Mouse (Mus musculus): ENCODE results near the gene Fmnl2. TPM values are rescaled to one million over a fixed set of nuclear protein-coding genes. Genes with fewer than 3 reads are reported as not detected.

Fmnl2 gene
- polyA plus RNA-seq, 1 experiment from 2014 or later = 3.0 TPM

- Histone ChIP-seq H3K4me2 (replicated peaks; ENCODE audit: low read depth) (no peak overlapping the region), H3K9ac (ENCODE audit: low read length) (no peak overlapping the region), H3K4me1 (replicated peaks; ENCODE audit: control insufficient read depth, insufficient read depth) (no peaks in the 10 kb centered on the region), H3K9me3 (ENCODE audit: control insufficient read depth, low read length) (no peaks in the 10 kb centered on the region), H3K4me3 (ENCODE audit: low read depth, low read length) (no peak overlapping the region), H3K27me3 (ENCODE audit: control insufficient read depth, insufficient read depth, low read length) (no peaks in the 10 kb centered on the region), H3K27ac (replicated peaks) (no peak overlapping the region), H3K36me3 (ENCODE audit: control insufficient read depth, insufficient read depth, low read length) (no peaks in the 10 kb centered on the region)
- DNase-seq (ENCODE audit: low spot score) (no peak), ATAC-seq (ENCODE audit: low FRiP score, low TSS enrichment) (no peak)
- TF ChIP-seq EP300 (optimal IDR thresholded peaks at IDR 0.05) = no peak
- no peak for TF ChIP-seq CTCF (IDR thresholded peaks at IDR 0.05; ENCODE audit: low read depth)
- WGBS = 96% methylated on average over 3 of the region's 3 CpGs
Measured at GRCm38 (mm10) chr2:53022982-53023381, 165.3 kb downstream of the Fmnl2 start.

- Histone ChIP-seq H3K27me3 (ENCODE audit: control insufficient read depth, insufficient read depth, low read length) (no peaks in the 10 kb centered on the region), H3K36me3 (ENCODE audit: control insufficient read depth, insufficient read depth, low read length) (no peaks in the 10 kb centered on the region), H3K4me1 (replicated peaks; ENCODE audit: control insufficient read depth, insufficient read depth) (no peaks in the 10 kb centered on the region), H3K9ac (ENCODE audit: low read length) (no peak overlapping the region), H3K27ac (replicated peaks) (0 out of 2 replicates have a peak overlapping the region, but pooled peaks have one; percentile 18), H3K9me3 (ENCODE audit: control insufficient read depth, low read length) (no peaks in the 10 kb centered on the region), H3K4me2 (replicated peaks; ENCODE audit: low read depth) (no peak overlapping the region), H3K4me3 (ENCODE audit: low read depth, low read length) (no peak overlapping the region)
- ATAC-seq (ENCODE audit: low FRiP score, low TSS enrichment) (no peak; the same call in 1 of the 2 replicates), DNase-seq (ENCODE audit: low spot score) (no peak)
- TF ChIP-seq EP300 (optimal IDR thresholded peaks at IDR 0.05) = no peak
- no peak for TF ChIP-seq CTCF (IDR thresholded peaks at IDR 0.05; ENCODE audit: low read depth)
- 35% methylated on average over 5 of the region's 5 CpGs for WGBS
Measured at GRCm38 (mm10) chr2:53026056-53026769, 168.6 kb downstream of the Fmnl2 start.

GRCm38 (mm10) chr2:53028868-53029267 is 171.2 kb downstream of the Fmnl2 start:
- no peak for DNase-seq (ENCODE audit: low spot score)
- no peak overlapping the region for H3K4me3 ChIP-seq (ENCODE audit: low read depth, low read length)
- no peak overlapping the region for H3K27ac ChIP-seq (replicated peaks)
- H3K4me2 ChIP-seq (replicated peaks; ENCODE audit: low read depth) = no peak overlapping the region
- WGBS = 67% methylated on average over 1 of the region's 1 CpGs
- TF ChIP-seq CTCF (IDR thresholded peaks at IDR 0.05; ENCODE audit: low read depth) = no peak
- no peak for TF ChIP-seq EP300 (optimal IDR thresholded peaks at IDR 0.05)
- no peaks in the 10 kb centered on the region for H3K36me3 ChIP-seq (ENCODE audit: control insufficient read depth, insufficient read depth, low read length)
- no peaks in the 10 kb centered on the region for H3K27me3 ChIP-seq (ENCODE audit: control insufficient read depth, insufficient read depth, low read length)
- H3K9me3 ChIP-seq (ENCODE audit: control insufficient read depth, low read length) = no peaks in the 10 kb centered on the region
- no peak overlapping the region for H3K9ac ChIP-seq (ENCODE audit: low read length)
- no peaks in the 10 kb centered on the region for H3K4me1 ChIP-seq (replicated peaks; ENCODE audit: control insufficient read depth, insufficient read depth)
- ATAC-seq (ENCODE audit: low FRiP score, low TSS enrichment) = no peak

GRCm38 (mm10) chr2:53029716-53030431 is 172.2 kb downstream of the Fmnl2 start:
- Histone ChIP-seq H3K4me2 (replicated peaks; ENCODE audit: low read depth) (no peak overlapping the region), H3K4me1 (replicated peaks; ENCODE audit: control insufficient read depth, insufficient read depth) (no peaks in the 10 kb centered on the region), H3K27ac (replicated peaks) (peak overlapping the region; percentile 14; the same call in 1 of the 2 replicates), H3K9ac (ENCODE audit: low read length) (no peak overlapping the region), H3K36me3 (ENCODE audit: control insufficient read depth, insufficient read depth, low read length) (no peaks in the 10 kb centered on the region), H3K4me3 (ENCODE audit: low read depth, low read length) (no peak overlapping the region), H3K9me3 (ENCODE audit: control insufficient read depth, low read length) (no peaks in the 10 kb centered on the region), H3K27me3 (ENCODE audit: control insufficient read depth, insufficient read depth, low read length) (no peaks in the 10 kb centered on the region)
- TF ChIP-seq CTCF (IDR thresholded peaks at IDR 0.05; ENCODE audit: low read depth) (peak; percentile 39), EP300 (optimal IDR thresholded peaks at IDR 0.05) (no peak)
- ATAC-seq (ENCODE audit: low FRiP score, low TSS enrichment) (peak; percentile 64; the same call in 1 of the 2 replicates), DNase-seq (ENCODE audit: low spot score) (no peak)
- 28% methylated on average over 7 of the region's 7 CpGs for WGBS

GRCm38 (mm10) chr2:53030432-53030826 is 172.8 kb downstream of the Fmnl2 start:
- Histone ChIP-seq H3K9ac (ENCODE audit: low read length) (no peak overlapping the region), H3K4me2 (replicated peaks; ENCODE audit: low read depth) (no peak overlapping the region), H3K36me3 (ENCODE audit: control insufficient read depth, insufficient read depth, low read length) (no peaks in the 10 kb centered on the region), H3K27ac (replicated peaks) (peak overlapping the region; percentile 14; the same call in 1 of the 2 replicates), H3K4me1 (replicated peaks; ENCODE audit: control insufficient read depth, insufficient read depth) (no peaks in the 10 kb centered on the region), H3K9me3 (ENCODE audit: control insufficient read depth, low read length) (no peaks in the 10 kb centered on the region), H3K27me3 (ENCODE audit: control insufficient read depth, insufficient read depth, low read length) (no peaks in the 10 kb centered on the region), H3K4me3 (ENCODE audit: low read depth, low read length) (no peak overlapping the region)
- ATAC-seq (ENCODE audit: low FRiP score, low TSS enrichment) (no peak), DNase-seq (ENCODE audit: low spot score) (no peak)
- TF ChIP-seq EP300 (optimal IDR thresholded peaks at IDR 0.05) (no peak), CTCF (IDR thresholded peaks at IDR 0.05; ENCODE audit: low read depth) (no peak)
- WGBS = 44% methylated on average over 5 of the region's 5 CpGs

GRCm38 (mm10) chr2:53038253-53038652 is 180.6 kb downstream of the Fmnl2 start:
- H3K27ac ChIP-seq (replicated peaks) = no peak overlapping the region
- DNase-seq (ENCODE audit: low spot score) (no peak), ATAC-seq (ENCODE audit: low FRiP score, low TSS enrichment) (no peak)
- TF ChIP-seq CTCF (IDR thresholded peaks at IDR 0.05; ENCODE audit: low read depth) = no peak
- no peaks in the 10 kb centered on the region; the same call in 1 of the 2 replicates for H3K4me1 ChIP-seq (replicated peaks; ENCODE audit: control insufficient read depth, insufficient read depth)
- H3K4me2 ChIP-seq (replicated peaks; ENCODE audit: low read depth) = no peak overlapping the region
- H3K9me3 ChIP-seq (ENCODE audit: control insufficient read depth, low read length) = no peaks in the 10 kb centered on the region
- H3K27me3 ChIP-seq (ENCODE audit: control insufficient read depth, insufficient read depth, low read length) = no peaks in the 10 kb centered on the region
- 53% methylated on average over 2 of the region's 2 CpGs for WGBS
- H3K9ac ChIP-seq (ENCODE audit: low read length) = no peak overlapping the region
- no peak overlapping the region for H3K4me3 ChIP-seq (ENCODE audit: low read depth, low read length)
- no peaks in the 10 kb centered on the region; the same call in 1 of the 2 replicates for H3K36me3 ChIP-seq (ENCODE audit: control insufficient read depth, insufficient read depth, low read length)
